Mouse (Mus musculus) mouse trophoblast stem cell (cell line): ENCODE data around the gene Atg2a.
"Not testable (repeated sequence)": the region's sequence is repeated elsewhere in the genome, so short reads cannot be mapped to it uniquely, and the experiment has no call there.

Experiments used
- in situ Hi-C, 2 experiments: fragments of 300-500 bp; cut with MseI, MboI; formaldehyde crosslinking; loops; 2 replicates in 1 of 2; 3 replicates in 1 of 2; pipeline ENCODE4 v1.15.1; 2025

The Atg2a gene

DNA sequence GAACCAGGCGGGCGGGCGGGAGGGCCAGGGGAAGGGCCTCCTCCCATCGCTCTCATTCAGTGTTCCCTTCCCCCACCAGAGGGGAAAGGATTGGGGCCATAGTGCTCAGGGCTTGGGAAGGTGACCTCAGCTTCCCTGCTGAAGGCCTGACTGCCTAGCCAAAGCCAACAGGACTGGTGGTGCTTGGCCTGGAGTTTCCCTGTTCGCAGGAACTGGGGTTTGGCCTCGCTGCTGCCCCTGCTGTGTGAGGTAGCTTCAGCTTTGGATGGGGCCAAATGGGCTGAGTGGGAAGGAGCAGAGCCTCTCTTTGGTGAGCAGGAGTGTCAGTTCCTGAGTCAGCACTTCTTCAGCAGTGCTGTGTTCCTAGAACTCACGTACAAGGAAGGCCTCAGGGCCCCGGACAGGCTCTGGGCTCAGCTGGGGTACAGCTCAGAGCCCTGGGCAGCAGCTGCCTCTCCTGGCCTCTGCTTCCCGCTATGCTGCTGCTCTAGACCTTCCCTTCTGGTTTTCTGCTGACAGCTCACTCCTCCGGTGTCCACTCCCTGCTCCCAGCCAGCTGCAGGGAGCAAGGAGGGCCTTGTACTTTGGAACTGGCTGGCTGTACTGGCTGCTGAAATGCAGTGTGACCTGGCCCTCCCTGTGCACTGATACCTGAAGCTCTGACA lies 49.8 kb downstream of the Atg2a start:
- in situ Hi-C loops, result no loop called here

DNA sequence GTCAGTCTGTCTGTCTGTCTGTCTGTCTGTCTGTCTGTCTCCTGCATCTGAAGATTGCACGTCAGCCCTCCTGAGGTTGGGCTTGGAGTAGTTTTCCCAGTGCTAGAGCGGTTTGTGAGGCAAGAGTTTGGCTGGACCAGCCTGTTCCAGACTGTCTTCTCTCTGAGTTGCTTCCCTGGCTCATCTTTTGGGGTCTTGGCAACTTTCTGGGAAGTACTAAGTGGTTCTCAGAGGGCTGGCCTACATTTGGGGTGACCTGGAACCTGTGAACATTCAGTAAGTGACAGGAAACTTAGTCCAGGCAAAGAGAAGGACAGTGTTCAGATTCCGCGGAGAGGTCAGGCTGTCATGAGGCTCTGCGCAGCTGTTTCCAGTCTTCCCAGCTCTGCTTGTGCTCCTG lies 50.8 kb downstream of the Atg2a start:
- in situ Hi-C loops, result no loop called here

DNA sequence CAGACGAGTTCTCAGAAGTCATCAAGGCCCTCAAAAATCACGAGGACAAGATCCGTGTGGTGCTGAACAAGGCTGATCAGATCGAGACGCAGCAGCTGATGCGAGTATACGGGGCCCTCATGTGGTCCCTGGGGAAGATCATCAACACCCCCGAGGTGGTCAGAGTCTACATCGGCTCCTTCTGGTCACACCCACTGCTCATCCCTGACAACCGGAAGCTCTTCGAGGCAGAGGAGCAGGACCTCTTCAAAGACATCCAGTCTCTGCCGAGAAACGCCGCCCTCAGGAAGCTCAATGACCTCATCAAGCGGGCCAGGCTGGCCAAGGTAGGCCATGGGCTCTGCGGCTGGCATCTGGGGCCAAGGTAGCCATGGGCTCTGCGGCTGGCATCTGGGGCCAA lies 52.8 kb downstream of the Atg2a start:
- in situ Hi-C loops, result no loop called here

DNA sequence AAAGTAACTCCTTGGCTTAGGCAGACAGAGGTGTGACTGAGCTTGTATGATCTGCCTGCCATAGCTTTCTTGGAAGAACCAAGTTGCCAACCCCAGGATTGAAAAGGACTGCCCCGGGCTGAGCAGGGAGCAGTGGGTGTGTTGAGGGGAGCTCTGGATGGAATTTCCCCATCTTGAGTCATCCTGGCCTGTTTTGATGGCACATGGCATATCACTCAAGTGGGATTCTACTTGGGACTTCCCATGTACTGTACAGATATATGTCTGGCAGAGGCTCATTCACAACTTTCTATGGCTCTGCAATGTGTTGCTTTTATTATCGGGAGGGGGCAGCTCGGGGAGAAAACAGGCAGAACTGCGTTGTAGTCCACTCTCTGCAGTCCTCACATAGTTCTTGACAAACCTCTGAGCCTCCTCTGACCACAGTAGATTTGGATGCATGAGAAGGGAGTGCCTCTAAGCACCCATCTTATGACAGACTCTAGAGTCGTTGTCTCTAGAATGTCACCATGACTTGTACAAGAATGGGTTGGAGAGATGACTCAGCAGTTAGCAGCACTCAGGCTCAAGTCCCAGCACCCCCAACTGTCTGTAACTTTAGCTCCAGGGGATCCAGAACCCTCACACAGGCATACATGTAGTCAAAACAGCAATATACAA lies 55.2 kb downstream of the Atg2a start:
- in situ Hi-C loops, result no loop called here

DNA sequence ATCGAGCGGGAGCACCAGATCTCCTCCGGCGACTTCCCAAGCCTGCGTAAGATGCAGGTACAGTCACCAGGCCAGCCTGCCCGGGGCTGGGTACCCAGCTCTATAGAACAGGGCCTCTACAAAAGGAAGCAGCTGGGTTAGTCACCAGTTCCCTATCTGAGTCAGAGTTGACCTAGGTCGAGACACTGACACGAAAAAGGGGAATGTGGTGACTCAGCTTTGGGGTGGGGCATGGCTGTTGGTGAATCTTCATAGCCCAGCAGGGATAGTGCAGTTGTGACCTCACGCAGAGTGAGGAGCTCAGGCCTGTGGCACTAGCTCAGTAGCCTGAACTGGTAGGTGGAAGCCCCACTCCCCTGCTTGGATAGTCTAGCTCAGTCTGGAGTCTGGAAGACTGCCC lies 56.2 kb downstream of the Atg2a start:
- in situ Hi-C loops, result no loop called here

DNA sequence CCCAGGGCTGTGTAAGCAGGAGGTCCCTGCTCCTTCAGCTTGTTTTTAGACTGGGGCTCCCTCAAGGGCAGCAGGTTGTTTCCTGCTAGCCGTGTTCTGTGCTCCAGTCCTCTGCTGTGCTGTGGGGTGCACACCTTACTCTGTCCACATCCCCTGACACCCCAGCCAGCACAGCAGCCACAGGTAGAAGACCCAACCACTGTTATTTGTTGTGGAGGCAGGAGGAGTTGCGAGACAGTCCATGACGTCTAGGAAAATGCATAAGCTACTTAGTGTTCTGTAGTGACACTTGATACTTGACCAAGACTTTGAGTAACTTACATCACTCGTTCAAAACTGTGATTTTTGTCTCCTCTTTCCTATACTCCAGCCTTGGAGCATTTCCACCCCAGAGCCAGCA lies 57.5 kb downstream of the Atg2a start:
- in situ Hi-C loops, result no loop called here

DNA sequence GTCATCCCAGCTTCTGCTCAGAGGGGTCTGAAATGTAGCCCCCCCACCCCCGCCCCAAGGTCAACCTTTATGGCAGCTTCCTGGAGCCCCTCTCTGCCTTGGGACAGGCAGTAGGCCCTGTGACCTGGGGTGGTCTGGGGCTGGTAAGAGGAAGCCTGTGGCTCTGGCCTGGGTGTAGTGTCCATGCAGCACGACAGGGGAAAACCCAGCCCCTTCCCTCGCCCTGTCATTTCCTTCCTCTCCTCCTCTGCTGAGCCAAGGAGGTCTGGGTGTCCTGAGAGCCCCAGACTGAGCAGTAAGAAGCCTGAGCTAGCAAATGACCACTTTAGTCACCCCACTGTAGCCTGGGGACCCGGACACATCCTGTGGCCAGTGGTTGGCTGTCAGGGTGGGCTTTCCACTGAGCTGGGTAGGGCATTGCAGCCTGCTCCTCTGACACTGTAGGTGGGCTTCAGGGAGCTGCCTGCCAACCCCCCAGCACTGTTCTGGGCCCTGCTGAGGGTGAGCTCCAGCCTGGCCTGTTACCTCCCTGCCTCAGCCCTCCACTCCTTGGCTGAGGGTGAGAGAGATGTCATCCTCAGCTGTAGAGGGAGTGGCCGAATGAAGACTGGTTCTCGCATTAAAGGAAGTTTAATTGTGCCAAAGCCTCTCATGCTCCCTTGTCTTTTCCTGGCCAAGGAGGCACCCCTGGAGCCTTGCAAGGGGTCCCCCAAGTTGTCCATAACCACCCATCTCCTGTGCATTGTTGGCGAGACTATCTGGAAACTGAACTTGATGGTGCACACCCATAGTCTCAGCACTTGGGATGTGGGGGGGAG lies 58.2 kb downstream of the Atg2a start:
- in situ Hi-C loops, result loop anchor here in 1 of 2 experiments (5.0 kb wide), 1 partner anchor 32 kb away; no protein-coding TSS in a partner anchor

DNA sequence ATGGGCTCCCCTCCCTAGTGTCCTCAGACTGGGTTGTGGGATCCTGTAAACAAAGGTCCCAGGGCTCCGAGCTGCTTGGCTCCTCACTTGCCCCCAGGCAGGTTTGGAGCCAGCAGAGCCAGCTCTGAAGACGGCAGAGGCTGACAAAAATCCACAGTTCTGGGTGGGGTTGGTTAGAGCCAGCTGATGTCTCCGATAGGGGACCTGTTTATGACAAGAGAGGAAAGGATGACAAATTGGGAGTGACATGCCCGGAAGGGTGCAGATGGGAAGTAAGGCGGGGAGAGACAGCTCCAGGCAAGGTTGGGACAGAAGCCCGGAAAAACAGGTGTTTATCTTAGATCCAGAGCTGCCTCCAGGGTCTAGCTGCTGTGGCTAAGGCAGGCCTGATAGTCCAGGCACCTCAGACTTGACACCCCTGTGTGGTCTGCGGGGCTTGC lies 59.0 kb downstream of the Atg2a start:
- in situ Hi-C loops, result loop anchor here in 1 of 2 experiments (5.0 kb wide), 1 partner anchor 33 kb away; no protein-coding TSS in a partner anchor

DNA sequence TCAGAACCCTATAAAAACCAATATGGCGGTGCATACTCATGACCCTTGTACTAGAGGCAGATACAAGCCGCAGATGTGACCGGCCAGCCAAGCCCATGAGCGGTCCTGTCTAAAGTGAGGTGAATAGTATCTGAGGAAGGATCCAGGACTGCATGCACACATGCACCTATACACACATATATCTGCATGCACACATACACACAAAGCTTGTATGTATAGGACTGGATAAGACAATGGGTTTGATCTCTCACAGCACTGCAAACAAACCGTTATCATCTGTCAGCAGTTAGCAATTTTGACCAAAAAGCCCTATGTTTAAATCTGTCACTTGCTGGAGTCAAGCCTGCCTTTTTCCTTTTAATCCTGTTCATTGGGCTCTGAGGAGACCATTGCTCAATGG lies 60.6 kb downstream of the Atg2a start:
- in situ Hi-C loops, result loop anchor here in 1 of 2 experiments (5.0 kb wide), 1 partner anchor 35 kb away; no protein-coding TSS in a partner anchor

DNA sequence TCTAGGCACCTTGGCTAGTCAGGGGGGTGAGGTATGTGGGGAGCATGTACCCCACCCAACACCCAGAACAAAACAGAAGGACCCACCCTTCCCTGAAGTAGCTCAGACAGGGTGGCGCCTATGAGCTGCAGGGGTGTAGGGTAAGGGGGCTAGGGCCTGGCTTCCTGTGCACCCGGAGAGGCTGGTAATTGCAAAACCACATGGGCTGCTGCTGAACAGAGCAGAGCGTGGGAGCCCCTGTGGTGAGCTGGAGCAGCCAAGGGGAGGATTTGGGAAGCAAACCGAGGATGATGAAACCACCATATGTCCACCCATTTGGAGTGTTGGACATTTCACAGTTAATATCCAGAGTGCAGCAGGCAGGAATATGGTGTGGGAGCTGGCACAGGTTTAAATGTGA lies 61.1 kb downstream of the Atg2a start:
- in situ Hi-C loops, result loop anchor here in 1 of 2 experiments (5.0 kb wide), 1 partner anchor 35 kb away; no protein-coding TSS in a partner anchor

DNA sequence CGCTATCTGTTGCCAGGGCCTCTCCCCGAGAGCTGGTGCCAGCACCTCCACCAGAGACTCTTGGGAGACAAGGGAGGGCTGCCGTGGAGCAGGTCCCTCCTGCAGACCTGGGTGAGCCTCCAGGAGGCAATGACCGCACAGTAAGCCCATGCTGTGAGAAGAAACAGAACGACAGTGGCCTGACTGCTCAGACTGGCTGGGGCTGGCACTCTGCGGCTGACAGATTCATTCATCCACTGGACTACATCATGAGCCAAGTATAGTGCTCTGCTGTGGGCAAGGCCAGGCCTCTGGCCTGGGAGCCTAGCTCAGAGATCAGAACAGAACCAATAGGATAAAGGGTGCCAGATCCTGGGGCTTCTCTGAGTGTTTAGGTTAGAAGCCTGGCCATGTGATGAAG lies 62.4 kb downstream of the Atg2a start:
- in situ Hi-C loops, result loop anchor here in 1 of 2 experiments (5.0 kb wide), 1 partner anchor 37 kb away; no protein-coding TSS in a partner anchor

DNA sequence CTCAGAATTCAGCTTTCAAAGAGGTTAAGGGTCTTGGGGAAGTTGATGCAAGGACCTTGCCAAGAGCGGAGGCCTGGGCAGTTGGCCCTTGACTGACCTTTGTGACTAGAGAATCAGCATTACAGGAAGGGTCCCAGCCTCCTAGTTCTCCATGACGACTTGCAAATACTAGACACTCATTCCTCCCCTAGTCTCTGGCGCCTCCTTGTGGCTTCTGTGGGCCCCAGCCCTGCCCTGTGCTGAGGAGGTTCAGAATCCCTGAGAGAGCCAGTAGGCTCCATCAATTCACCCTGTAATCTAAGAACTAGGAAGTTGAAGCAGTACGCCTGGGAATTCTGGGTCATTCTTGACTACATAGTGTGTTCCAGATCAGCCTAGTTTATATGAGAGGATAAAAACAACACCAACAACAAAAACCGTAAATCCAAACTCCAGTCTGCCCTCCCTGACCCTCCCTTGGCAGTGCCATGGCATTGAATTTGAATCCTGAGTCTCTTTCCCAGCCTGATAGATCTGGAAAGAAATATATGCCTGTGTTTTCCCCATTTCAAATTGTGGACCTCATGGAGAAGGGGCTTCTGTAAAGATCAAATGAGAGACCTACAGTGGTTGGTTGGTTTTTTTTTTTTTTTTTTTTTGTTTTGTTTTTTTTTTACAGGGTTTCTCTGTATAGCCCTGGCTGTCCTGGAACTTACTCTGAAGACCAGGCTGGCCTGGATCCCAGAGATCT lies 63.5 kb downstream of the Atg2a start:
- in situ Hi-C loops, result loop anchor here (5.0 kb wide), 2 partner anchors 33 to 38 kb away; no protein-coding TSS in a partner anchor

DNA sequence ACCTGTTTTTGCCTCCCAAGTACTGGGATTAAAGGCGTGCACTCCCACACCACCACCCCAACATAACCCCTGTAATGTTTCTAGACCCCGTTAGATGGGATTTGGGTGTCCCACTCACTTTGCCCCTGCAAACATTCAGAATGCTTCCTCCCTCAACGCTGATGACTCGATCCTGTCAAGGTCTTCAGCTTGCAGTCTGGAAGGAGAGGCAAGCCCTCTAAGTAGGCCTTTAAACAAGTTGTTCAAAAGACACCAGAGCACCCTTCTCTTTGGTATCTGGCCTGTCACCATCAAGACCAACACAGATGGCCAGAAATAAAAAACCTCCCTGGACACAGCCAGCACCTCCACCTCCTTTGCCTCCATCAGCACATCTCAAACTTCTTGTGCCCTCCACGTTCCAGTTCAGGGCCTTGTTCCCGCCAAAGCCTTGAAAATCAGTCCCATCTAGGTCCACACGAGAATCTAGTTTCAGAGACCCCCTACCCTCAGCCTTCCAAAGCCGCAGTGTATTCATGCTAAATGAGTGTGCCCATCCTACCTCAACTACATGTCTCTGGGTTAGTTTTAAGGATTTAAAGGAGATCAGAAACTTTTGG lies 64.1 kb downstream of the Atg2a start:
- in situ Hi-C loops, result loop anchor here in 1 of 2 experiments (5.0 kb wide), 1 partner anchor 33 kb away; no protein-coding TSS in a partner anchor

DNA sequence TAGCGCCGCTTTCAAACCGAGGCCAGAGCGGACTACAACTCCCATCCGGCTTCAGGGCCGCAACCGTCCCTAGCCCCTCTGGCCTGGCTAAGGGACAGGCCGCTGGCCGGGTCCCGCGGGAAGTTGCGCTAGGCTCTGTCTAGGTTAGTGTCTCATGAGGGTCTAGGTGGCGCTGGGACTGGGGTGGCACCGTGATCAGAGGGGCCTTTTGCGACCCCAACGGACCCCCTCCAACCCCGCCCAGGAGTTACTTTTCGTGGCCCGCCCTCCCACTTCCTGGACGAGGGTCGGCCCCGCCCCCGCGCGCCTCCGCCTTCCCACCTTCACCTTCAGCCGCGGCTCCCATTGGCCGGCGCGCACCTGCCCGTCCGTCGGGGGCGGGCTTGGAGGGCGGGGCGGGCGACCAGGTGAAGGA lies 64.7 kb downstream of the Atg2a start, which contains the start of gene Cdc42bpg:
Gene Cdc42bpg (plus strand): TSS at position 320 of the 415 bp plus-strand sequence.
- in situ Hi-C loops, result loop anchor here in 1 of 2 experiments (5.0 kb wide), 1 partner anchor 34 kb away; no protein-coding TSS in a partner anchor

DNA sequence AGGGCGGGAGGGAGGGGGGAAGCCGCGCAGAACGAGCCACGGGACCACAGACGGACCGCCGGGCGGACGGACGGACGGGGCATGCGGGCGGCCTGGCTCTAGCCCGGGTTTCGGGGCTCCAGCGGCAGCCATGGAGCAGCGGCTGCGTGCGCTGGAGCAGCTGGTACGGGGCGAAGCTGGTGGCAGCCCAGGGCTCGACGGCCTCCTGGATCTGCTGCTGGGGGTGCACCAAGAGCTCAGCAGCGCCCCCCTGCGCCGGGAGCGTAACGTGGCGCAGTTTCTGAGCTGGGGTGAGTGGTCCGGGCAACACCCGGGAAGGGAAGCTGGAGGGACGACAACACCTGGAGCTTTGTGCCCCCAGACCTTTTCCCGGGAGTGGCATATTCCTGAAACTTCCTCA lies 65.1 kb downstream of the Atg2a start:
- in situ Hi-C loops, result loop anchor here in 1 of 2 experiments (5.0 kb wide), 1 partner anchor 34 kb away; no protein-coding TSS in a partner anchor

DNA sequence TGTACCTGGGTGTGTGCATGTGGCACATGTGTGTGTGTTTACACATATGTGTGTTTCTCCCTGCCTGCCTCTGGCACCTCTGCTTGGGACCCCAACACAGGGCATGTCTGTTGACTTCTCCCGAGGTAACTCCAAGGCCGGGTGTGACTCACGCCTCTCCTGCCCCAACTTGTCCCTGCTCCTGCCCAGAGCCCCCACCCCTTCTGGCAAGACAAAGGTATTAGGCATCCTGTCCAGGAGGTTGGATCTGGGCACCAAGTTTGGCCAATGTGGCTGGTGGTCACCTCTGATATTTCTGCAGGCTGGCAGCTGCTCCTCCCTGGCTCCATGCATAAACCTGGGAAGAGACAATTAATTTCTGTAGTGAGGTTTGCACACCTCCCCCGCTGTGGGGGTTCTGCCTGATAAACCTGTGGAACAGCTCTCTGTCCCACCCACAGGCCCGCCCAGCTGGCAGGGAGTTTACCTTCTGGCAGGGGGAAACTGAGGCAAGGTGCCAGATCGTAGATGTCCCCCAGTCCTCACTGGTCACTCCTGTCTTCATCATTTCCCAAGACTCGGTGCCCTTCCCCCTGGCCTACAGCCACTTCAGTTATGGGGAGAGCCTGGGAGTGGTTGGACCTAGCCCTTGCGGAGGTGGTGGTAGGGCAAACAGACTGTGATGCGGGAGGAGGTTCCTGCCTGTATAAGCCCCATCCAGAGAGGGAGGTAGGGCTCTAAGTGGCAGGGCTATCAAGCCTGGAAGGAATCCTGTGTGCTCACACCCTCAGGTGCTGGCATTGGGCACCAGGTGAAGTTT lies 66.5 kb downstream of the Atg2a start:
- in situ Hi-C loops, result loop anchor here in 1 of 2 experiments (5.0 kb wide), 1 partner anchor 36 kb away; no protein-coding TSS in a partner anchor

DNA sequence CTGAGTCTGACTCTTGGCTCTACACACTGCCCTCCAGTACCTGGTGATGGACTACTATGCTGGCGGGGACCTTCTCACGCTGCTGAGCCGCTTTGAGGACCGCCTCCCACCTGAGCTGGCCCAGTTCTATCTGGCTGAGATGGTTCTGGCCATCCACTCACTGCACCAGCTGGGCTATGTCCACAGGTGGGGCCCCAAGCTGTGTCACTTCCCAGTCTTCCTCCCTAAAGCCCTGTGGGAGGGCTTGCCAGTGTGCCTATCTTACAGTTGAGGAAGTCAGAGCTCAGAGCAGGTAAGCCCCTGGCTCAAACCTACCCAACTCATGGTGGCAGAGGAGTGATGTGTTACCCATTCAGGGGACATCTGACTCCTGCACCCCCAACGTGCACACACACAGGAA lies 68.7 kb downstream of the Atg2a start:
- in situ Hi-C loops, result no loop called here

DNA sequence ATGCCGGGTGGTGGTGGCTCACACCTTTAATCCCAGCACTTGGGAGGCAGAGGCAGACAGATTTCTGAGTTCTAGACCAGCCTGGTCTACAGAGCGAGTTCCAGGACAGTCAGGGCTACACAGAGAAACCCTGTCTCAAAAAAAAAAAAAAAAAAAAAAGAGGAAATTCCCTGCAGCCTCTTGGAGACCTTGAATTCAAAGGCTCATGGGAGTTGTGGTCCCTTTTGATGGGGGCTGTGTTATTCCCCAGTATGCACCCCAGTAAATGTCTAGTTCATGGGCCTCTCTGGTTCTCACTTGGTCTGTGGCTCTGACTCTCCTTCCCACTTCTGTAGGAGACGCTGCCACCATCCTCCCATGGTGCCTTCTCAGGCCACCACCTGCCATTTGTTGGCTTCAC lies 70.3 kb downstream of the Atg2a start:
- in situ Hi-C loops, result not testable (repeated sequence)
